Mouse (Mus musculus) lung, postnatal 14 days (tissue): ENCODE data around the gene Ghdc.

Experiments
- DNase-seq: peaks from one replicate; pipeline ENCODE4 v3.0.0; 2021

Ghdc gene

GRCm38 (mm10) chr11:100770646-100771408, at the start of gene Ghdc:
TSS of gene Ghdc (minus strand) at chr11:100770957.
- DNase-seq = peak; percentile 86

- DNase-seq = no peak
Observed at GRCm38 (mm10) chr11:100820047-100820446, 49.3 kb upstream of the Ghdc start.

GRCm38 (mm10) chr11:100819626-100820025, 48.9 kb upstream of the Ghdc start:
- no peak for DNase-seq

- DNase-seq = no peak
Observed at GRCm38 (mm10) chr11:100819048-100819447, 48.3 kb upstream of the Ghdc start.

DNA sequence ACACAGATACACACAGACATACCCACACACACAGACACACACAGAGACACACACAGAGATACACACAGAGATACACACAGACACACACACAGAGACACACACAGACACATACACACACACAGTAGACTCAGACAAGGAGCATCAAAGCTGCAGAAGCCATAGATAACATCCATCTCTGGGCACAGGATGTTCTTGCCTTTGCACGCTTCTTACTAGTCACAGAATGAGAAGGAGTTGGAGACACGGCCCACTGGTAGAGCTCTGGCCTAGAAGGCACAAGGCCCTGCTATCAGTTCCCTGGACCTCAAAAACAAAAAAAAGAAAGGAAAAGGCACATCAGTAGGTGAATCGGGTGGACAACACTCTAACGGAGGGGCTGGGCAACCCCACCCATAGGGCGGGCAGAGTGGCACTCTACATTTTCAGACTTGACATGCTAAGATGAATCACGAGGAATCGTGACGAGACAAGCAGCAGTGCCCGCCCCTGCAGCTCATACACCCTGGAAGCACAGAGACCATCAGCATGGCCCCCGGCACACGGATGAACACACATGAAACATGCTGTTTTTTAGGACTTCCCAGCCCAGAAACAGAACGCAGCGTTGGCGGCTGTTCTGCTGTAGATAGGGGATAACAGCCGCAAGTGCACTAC, 47.7 kb upstream of the Ghdc start:
- no peak for DNase-seq

DNA sequence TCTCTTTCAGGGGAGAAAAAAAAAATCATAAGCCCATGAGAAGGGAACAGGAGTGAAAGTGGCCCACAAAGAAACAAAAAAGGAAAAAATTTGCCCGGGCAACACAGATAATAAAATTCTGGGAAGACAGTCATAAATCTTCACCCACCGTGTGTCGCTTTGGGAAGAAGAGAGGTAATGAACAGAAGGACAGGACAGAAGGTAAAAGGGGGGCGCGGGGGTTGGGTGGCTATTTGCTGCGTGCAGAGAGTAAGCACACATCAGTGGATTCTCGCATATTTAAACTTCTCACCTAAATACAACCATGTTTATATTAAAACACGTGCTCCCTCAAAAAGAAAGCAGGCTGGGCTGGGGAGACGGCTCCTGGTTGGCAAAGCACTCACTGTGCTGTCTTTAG, 46.6 kb upstream of the Ghdc start:
- DNase-seq = no peak

DNA sequence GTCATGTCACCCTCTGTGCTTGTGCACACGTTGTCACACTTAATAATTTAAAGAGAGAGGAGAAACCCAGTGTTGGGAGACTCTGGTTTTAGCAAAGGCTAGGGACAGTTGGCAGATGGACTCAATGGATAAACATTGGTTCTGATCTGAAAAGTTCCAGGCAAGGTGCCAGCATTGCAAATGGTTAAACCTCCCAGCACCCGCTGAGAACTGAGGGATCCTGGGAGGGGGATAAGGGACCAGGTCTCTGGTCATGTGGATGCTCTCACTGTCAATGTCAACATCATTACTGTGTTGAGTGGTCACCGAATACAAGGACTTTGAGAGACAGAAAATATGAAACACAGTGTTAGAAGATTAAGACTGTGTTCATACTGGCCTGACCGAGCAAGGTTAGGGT, 46.0 kb upstream of the Ghdc start:
- DNase-seq = no peak

DNA sequence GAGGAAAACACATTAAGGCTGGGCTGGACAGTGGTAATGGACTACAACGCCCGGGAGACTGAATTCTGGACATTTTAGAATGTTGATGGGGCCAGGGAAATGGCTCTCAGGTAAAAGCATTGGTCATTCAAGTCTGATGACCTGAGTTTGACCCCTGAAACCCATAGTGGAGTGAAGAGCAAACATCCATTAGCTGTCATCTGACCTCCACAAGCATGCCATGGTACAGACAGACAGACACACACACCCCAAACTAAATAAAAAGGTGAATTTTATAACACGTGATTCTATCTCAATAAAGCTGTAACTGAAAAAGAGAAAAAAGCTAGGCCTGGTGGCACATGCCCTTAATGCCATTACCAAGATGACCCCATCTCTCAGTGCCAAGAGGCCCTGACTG, 45.6 kb upstream of the Ghdc start:
- DNase-seq = no peak

GRCm38 (mm10) chr11:100814498-100814897, 43.7 kb upstream of the Ghdc start:
- peak; percentile 77 for DNase-seq

DNA sequence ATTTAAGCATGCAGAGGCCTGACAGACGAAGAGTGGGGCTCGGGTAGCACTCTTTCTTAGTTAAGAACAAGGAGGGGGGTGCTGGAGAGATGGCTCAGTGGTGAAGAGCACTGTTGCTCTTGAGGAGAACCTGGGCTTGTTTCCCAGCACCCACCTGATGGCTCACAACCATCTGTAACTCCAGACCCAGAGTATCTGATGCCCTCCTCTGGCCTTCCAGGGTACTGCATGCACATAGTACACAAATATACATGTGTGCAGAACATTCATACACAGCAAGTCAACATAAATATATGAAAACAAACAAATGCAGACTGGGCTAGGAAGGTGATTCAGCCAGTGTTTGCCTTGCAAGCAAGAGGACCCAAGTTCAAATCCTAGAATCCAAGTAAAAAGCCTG, 40.4 kb upstream of the Ghdc start:
- DNase-seq = no peak

- DNase-seq = no peak
Observed at GRCm38 (mm10) chr11:100810516-100810915, 39.8 kb upstream of the Ghdc start.

DNA sequence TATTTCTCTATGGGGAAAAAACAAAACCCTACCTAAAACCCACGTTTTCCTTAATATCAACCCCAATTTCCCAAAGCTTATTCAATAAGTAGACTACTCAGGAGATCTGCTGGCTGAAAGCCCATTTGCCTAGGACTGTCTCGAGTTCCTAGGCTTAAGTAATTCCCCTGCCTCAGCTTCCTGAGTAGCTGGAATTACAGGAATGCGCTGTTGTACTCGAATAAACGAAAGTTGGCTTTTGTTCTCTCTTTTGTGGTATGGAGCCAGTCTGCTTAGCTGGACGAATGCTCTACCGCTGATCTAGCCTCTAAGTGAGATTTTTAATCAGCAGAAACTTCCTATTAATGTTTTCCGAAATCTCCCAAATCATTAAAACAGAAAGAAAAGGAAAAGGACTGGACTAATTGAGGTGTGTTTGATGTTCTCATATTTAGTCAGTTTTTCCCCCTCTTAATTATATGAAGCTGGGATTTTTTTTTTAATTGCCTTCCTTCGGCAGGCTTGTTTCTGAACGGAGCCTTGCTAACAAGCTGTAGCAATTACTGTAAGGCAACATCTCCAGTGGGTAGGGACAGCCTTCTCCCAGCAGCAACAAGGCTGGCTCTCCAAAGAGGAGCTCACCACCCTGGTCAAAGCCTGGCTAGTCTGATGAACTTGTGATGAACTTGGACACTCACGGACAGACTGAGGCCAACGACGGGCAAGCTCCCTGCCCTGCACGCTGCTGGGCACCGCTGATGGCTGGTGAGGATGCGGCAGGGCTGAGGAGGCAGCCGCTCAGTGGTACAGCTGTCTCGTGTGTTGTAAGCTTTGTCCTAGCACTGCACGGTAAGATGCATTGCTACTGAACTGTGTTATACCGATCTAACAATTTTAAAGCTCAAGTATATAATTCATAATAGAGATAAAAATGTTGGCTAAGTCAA, 35.9 kb upstream of the Ghdc start:
- DNase-seq = no peak

DNA sequence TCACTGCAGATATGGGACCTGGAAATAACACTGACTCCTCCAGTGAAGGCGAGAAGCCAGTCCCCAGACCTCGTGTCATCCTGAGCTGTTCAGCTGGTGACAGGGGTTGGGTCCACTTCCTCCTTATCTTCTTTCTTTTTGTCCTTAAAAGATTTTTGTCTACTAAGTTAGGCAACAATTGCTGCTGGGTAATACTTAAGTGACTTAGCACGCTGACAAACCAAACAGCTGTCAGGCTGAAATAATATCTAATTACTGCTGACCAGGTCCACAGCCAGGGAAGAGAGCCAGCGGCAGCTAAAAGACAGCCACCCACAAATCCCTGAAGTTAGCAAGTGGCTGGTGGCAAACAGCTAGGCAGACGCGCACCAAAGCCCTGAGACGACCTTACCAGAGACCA, 34.8 kb upstream of the Ghdc start:
- DNase-seq = no peak

DNA sequence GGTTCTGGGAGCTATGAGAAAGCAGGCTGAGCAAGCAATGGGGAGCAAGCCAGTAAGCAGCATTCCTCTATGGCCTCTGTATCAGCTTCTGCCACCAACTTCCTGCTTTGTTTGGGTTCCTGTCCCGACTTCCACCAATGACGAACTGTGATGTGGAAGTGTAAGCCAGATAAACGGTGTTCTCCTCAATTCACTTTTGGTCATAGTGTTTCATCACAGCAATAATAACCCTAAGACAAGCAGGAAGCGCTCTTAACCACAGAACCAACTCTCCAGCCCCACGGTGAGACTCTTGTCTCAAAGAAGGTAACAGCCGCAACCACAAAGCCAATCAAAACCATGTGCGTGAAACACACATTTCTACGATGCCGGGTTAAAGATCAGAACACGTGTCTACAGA, 33.7 kb upstream of the Ghdc start:
- DNase-seq = no peak

GRCm38 (mm10) chr11:100799426-100799825, 28.7 kb upstream of the Ghdc start:
- no peak for DNase-seq

DNA sequence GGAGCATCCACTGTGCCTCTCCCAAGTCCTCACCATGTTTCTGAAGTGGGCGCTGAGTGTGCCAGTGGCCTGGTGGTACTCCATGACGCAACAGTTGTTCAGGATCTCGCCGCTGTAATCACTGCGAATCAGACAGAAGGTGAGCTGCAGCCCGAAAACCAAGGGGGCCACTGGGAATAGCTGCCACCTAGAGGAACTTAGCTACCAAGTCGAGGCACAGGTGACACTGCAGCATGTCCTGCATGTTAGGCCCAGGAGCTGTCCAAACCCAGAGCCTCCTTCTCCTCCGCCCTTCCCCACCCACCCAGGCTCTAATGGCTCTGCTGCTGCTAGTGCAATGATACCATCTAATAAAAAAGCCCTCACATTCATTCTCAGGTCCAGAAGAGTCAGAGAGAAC, 25.8 kb upstream of the Ghdc start:
- no peak for DNase-seq

DNA sequence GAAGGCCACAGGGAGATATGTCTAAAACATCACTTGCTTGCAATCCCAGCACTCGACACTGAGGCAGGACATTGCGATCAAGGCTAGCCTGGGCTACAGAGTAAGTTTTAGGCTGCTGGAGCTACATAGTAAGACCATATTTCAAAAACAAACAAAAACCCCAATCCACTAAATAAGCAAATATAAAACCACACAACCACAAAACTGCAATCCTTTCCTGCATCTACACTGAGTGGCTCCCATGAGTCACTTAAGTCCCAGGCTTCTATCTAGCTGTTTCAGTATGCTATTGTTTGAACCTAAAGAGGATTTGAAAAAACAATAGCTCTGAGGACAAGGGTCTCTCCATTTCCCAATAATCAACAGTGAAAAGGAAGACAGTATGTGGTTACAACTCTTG, 24.6 kb upstream of the Ghdc start:
- no peak for DNase-seq

- peak; percentile 23 for DNase-seq
Observed at GRCm38 (mm10) chr11:100791457-100792049, 20.8 kb upstream of the Ghdc start.

DNA sequence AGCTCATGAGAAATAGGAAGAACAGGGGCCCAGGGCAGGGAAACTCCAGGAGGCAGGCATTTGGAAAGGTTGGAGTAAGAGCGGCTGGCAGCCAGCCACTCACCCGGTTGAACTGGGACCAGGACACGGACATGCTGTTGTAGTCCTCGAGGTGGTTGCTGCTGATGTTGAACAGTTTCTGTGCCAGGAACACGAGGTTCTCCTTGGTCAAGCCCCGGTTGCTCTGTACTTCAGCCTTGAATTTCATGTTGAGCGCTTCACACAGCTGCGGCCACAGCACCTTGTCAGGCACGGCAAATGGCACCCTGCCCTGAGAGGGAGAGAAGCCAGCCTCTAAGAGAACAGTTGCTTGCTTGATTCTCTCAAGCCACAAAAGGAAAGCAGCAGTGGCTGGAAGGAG, 19.9 kb upstream of the Ghdc start:
- DNase-seq = peak; percentile 34

- DNase-seq = no peak
Observed at GRCm38 (mm10) chr11:100789702-100790101, 18.9 kb upstream of the Ghdc start.

DNA sequence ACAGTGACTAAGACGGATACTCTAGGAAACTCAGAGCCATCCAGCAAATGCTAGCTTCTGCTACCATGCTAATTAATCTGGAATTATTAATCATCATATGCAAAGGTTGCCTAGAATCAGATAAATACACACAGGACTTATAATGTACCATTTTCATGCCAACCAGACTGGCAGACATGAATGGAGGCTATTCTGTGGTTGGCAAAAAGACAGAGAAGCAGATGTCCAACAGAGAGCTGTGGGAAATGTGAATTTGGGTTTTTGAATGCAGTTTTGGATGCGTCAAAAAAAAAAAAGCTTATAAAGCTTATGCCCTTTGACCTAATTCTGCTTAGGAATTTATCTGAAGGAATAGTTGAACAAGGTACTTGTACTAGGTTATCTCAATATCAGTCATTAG, 15.0 kb upstream of the Ghdc start:
- DNase-seq = no peak

GRCm38 (mm10) chr11:100784286-100784685, 13.5 kb upstream of the Ghdc start:
- DNase-seq = no peak

DNA sequence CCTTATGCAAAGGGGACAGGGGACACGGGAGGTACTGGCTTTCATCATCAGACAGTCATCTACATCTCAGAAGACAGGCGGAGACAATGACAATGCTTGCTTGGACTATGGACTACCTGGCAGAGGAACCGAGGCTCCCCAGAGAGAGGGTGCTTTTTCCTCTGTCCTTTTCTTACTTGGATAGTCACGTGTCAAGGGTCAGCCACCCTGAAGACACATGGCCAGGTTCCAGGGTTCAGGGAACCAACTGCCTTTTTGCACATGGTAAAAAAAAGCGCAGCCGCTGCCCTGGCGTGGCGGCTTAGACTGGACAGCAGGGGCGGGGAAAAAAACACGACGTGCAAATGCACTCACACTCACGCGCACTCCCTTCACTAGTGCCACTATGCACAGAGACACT, 11.8 kb upstream of the Ghdc start:
- no peak for DNase-seq
